In genomic region chr19:47315917-47316265, GRCm38 (mm10) we compare ENCODE assay signal across 14 mouse cellular contexts.
DNase-seq lines count a peak whose midpoint lies in the region; ATAC-seq and TF ChIP-seq lines count a peak whose summit lies in the region.
"Had no signal": no experiment of that assay in that cellular context is flagged by ENCODE, and none has a peak within 500 bp of the region (broad histone marks: within the 10 kb centered on the region; RNA-seq: fewer than 3 reads in every experiment).

No protein-coding gene starts in this region.

- WGBS in heart, embryonic 10.5 days = 3% methylated on average over 1 of the region's 1 CpGs
- 7% methylated on average over 1 of the region's 1 CpGs for WGBS in kidney, embryonic 16.5 days
- WGBS in limb, embryonic 12.5 days = 7% methylated on average over 1 of the region's 1 CpGs

- no peak overlapping the region for H3K4me2 ChIP-seq in kidney, embryonic 16.5 days (replicated peaks; ENCODE audit: low read depth, low read length)
- H3K4me2 ChIP-seq in limb, embryonic 12.5 days = no peak overlapping the region
- H3K4me2 ChIP-seq: hindbrain, embryonic 12.5 days had no signal

- no peak for DNase-seq in heart, embryonic 10.5 days (ENCODE audit: low spot score)
- DNase-seq in heart, postnatal 36 days = no peak
- no peak for DNase-seq in kidney, postnatal 25 days
- DNase-seq in left cerebral cortex, postnatal 36 days (ENCODE audit: low spot score in 2 of 2) = no peak
- DNase-seq: cerebellum, adult 2 months; kidney, adult 2 months; thymus, postnatal 14 days had no signal

- no peak overlapping the region for H3K9ac ChIP-seq in kidney, embryonic 16.5 days (replicated peaks; ENCODE audit: low read length)
- no peak overlapping the region for H3K9ac ChIP-seq in limb, embryonic 12.5 days (replicated peaks)
- H3K9ac ChIP-seq: hindbrain, embryonic 12.5 days had no signal

- intact Hi-C loops in heart, postnatal 36 days (cut with DNase I) = loop anchor here (2.0 kb wide), 1 partner anchor 23 kb away; no protein-coding TSS in a partner anchor
- intact Hi-C loops in left cerebral cortex, postnatal 36 days (cut with DNase I) = no loop called here

- ATAC-seq in kidney, embryonic 16.5 days (ENCODE audit: low FRiP score, low TSS enrichment) = no peak
- ATAC-seq in limb, embryonic 12.5 days (ENCODE audit: insufficient number of reproducible peaks, insufficient read depth, low FRiP score, low TSS enrichment, low read depth) = no peak
- ATAC-seq in megakaryocyte-erythroid progenitor cell, adult 5-6 weeks (replicated peaks; ENCODE audit: low FRiP score, low TSS enrichment, poor library complexity, severe bottlenecking) = no peak
- ATAC-seq: midbrain, embryonic 16.5 days had no signal

- H3K4me3 ChIP-seq in heart, embryonic 10.5 days = no peak overlapping the region
- H3K4me3 ChIP-seq in kidney, embryonic 16.5 days (ENCODE audit: low read length) = no peak overlapping the region
- peak overlapping the region; percentile 76; the same call in 1 of the 2 replicates for H3K4me3 ChIP-seq in E14TG2a.4 (replicated peaks; ENCODE audit: low read length)
- no peak overlapping the region for H3K4me3 ChIP-seq in limb, embryonic 12.5 days (replicated peaks)
- H3K4me3 ChIP-seq: forebrain, embryonic 10.5 days; hindbrain, embryonic 12.5 days had no signal

- peaks cover 100% of the 10 kb centered on the region for H3K4me1 ChIP-seq in heart, embryonic 10.5 days
- H3K4me1 ChIP-seq in kidney, embryonic 16.5 days (ENCODE audit: insufficient read depth, low read length) = peaks cover 76% of the 10 kb centered on the region
- H3K4me1 ChIP-seq in E14TG2a.4 (replicated peaks; ENCODE audit: low read depth, low read length) = peaks cover 77% of the 10 kb centered on the region
- H3K4me1 ChIP-seq in limb, embryonic 12.5 days (replicated peaks) = peaks cover 90% of the 10 kb centered on the region

- peaks cover 21% of the 10 kb centered on the region for H3K36me3 ChIP-seq in heart, embryonic 10.5 days
- 0 out of 2 replicates have a peak, but pooled peaks cover 3% of the 10 kb centered on the region for H3K36me3 ChIP-seq in kidney, embryonic 16.5 days (ENCODE audit: insufficient read depth, low read length)
- peaks cover 30% of the 10 kb centered on the region for H3K36me3 ChIP-seq in E14TG2a.4 (ENCODE audit: insufficient read depth, low read length)
- peaks cover 17% of the 10 kb centered on the region for H3K36me3 ChIP-seq in limb, embryonic 12.5 days
- H3K36me3 ChIP-seq: hindbrain, embryonic 12.5 days had no signal

- no peaks in the 10 kb centered on the region for H3K27me3 ChIP-seq in heart, embryonic 10.5 days (ENCODE audit: insufficient read depth, poor library complexity, severe bottlenecking)
- no peaks in the 10 kb centered on the region for H3K27me3 ChIP-seq in kidney, embryonic 16.5 days (ENCODE audit: insufficient read depth, low read length)
- peaks cover 17% of the 10 kb centered on the region for H3K27me3 ChIP-seq in E14TG2a.4 (ENCODE audit: insufficient read depth, low read length)
- H3K27me3 ChIP-seq in limb, embryonic 12.5 days = no peaks in the 10 kb centered on the region

- H3K27ac ChIP-seq in heart, embryonic 10.5 days = peak overlapping the region; percentile 94
- H3K27ac ChIP-seq in kidney, embryonic 16.5 days (ENCODE audit: low read length) = peak overlapping the region; percentile 93; the same call in 1 of the 2 replicates
- peak overlapping the region; percentile 99 for H3K27ac ChIP-seq in limb, embryonic 12.5 days

- H3K9me3 ChIP-seq in heart, embryonic 10.5 days = no peaks in the 10 kb centered on the region
- no peaks in the 10 kb centered on the region for H3K9me3 ChIP-seq in kidney, embryonic 16.5 days (ENCODE audit: low read length)
- H3K9me3 ChIP-seq in E14TG2a.4 (ENCODE audit: low read length) = no peaks in the 10 kb centered on the region
- H3K9me3 ChIP-seq in limb, embryonic 12.5 days = no peaks in the 10 kb centered on the region
- H3K9me3 ChIP-seq: forebrain, embryonic 10.5 days; hindbrain, embryonic 12.5 days had no signal

- no peak for TF ChIP-seq CTCF in E14TG2a.4 (conservative IDR thresholded peaks at IDR 0.05; ENCODE audit: low read length)
